Mouse (Mus musculus) heart, adult 2 months (tissue): ENCODE results near the gene Dap.

Experiments
- CTCF ChIP-seq: fragments of 200-600 bp; IDR thresholded peaks from 2 replicates; pipeline ENCODE4 v1.8.1; 2022; ENCODE audit warnings: antibody characterized with exemption, mild to moderate bottlenecking, moderate library complexity
- EP300 ChIP-seq: fragments of 200-500 bp; IDR thresholded peaks from 2 replicates; pipeline ENCODE4 v1.6.1; 2011; ENCODE audit warnings: low read depth, low read length, control low read depth; ENCODE audit not compliant: insufficient read depth
- POLR2A ChIP-seq: fragments of 200-500 bp; IDR thresholded peaks from 2 replicates; pipeline ENCODE4 v1.6.1; 2011; ENCODE audit warnings: mild to moderate bottlenecking, low read depth, low read length, control low read depth; ENCODE audit not compliant: insufficient read depth

- TF ChIP-seq CTCF, result peak; percentile 67
- no peak for TF ChIP-seq POLR2A
- no peak for TF ChIP-seq EP300
These were observed 99.6 kb downstream of the Dap start for GRCm38 (mm10) chr15:31323684-31324083.
